Mouse (Mus musculus) T-cell, adult 2 months (primary cell): Measurements from ENCODE around the gene Ldlr.
"Not testable (repeated sequence)": the region's sequence is repeated elsewhere in the genome, so short reads cannot be mapped to it uniquely, and the experiment has no call there.

Experiments used
- DNase-seq: peaks from one replicate; pipeline ENCODE4 v3.0.0; 2022; ENCODE audit warnings: low spot score

Gene Ldlr

DNA sequence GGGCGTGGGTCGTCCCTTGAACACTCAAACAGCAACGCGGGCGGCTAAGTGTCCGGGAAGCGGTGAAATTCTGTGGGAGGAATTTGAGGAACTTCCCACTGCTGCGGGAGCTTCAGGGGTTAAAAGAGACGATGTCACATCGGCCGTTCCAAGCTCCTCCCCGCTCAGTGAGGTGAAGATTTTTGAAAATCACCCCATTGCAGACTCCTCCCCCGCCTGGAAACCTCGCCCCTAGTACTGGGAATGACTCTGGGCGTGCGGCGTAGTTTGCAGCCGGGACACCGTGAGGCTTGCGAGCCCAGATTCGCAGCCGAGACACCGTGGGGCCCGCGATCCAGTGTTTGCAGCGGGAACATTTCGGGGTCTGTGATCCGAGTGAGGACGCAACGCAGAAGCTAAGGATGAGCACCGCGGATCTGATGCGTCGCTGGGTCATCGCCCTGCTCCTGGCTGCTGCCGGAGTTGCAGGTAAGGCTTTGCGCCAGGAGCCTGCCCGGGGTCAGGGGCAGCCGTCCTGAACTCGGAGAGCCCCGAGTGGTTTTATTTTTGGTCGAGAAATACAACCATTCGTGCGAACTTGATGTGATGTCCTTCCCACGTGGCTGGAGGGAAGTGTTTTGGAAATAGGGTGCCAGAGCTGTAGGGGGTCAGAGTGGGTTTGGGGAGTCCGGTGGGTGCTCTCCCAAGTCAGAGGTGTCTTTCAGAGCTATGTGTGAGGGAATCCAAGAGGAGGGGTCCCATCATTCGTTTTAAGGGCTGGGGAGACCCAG lies at the start of gene Ldlr:
Gene Ldlr (plus strand): TSS at position 107 of the 770 bp plus-strand sequence.
- peak; percentile 60 for DNase-seq

DNA sequence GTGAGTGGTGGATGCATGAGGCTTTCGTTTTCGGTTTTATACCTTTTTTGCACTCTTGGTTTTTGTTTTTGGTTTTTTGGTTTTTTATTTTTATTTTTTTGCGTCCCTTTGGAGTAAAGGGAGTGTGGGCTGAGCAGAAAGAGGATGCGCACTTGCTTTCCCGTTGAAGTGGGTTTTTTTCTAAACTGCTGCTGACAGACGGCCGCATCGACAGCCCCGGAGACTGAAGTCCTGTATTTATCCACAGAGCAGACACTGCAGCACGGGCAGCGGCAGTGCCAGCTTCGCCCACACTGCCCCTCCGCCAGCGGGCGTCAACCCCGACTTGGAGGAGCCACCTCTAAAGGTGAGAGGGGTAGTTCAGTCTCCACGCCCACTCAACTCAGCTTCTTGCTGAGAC lies 45.6 kb upstream of the Ldlr start:
- no peak for DNase-seq

DNA sequence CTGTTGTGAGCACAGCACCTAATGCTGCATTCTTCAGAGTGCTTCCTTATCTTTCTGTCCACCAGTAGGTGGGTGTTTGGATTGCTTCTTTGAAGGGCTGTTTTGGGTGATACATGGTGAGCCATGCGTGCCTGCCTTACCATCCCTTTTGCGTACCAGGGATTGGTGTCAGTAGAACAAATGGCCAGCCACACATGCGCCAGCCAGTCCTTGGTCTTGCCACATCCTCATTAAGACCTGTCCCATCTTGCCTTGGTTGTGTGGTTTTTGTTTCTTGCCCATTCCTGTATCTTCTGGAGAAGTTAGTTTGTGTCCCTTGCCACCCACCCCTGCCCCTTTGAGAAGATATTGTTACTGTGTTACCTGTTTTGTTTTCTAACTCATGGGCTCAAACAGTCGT lies 42.8 kb upstream of the Ldlr start:
- no peak for DNase-seq

DNA sequence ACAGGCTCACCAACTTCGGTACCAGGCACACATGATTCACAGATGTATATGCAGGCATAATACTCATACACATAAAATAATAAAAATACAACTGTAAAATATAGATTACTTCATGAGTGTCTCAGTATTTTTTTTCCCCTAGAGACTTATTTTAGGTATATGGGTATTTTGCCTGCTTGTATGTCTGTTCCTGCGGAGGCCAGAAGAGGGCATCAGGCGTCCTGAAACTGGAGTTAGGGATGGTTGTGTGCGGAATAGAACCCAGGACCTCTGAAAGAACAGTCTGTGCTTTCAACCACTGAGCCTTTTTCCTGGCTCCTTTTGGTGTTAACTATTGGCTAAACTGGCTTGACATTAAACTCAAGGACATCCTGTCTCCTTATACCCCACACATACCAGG lies 40.5 kb upstream of the Ldlr start:
- DNase-seq = no peak

DNA sequence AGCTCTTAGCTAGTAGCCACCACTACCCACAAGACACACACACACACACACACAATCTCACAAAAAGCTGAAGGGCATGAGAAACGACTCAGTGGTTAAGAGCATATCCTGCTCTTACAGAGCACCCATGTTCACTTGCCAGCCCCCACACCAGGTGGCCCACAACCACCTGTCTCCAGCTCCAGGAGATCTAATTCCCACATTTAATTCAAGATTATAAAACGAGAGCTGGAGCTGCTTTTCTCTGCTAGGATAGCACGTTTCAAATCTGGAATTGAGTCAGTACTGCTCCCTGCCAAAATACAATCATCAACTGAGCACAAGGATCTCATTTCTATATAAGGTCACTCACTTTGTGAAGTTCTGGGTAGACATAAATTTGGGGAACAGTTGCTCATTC lies 39.4 kb upstream of the Ldlr start:
- no peak for DNase-seq

DNA sequence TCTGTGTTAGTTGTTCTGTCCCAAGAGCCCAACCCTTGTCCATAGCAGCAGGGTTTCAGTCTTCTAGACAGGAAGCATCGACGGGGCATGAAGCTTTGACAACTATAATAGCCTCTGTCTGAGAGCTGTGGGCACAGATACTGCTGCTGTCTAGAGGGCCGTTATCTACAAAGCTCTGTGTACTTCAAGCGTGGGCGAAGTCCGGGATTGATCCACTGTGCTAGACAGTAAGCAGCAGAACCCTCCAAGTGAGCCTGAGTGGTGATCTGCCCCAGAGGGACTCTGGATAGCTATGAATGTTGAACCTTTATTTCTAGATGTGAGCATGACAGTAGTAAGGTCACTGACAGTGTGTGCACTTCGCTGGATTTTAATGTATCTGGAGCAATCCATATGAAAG lies 34.7 kb upstream of the Ldlr start:
- no peak for DNase-seq

DNA sequence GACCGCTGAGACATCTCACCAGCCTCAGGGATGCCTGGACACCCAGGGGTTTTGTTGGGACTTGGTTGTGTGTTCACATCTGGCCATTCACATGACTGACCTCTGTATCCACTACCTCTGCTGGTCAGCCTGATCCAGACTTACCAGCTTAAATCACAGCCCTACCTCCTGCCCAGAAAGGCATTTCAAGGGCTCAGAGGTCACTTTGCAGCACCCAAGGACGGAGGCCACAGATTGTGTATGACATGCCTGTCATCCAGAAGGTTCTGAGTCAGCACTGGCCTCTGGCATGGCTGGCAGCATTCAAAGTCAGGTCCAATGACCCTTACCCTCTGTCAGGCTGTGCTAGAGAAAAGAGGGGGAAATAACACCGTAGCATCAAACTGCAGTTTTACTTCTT lies 33.3 kb upstream of the Ldlr start:
- no peak for DNase-seq

DNA sequence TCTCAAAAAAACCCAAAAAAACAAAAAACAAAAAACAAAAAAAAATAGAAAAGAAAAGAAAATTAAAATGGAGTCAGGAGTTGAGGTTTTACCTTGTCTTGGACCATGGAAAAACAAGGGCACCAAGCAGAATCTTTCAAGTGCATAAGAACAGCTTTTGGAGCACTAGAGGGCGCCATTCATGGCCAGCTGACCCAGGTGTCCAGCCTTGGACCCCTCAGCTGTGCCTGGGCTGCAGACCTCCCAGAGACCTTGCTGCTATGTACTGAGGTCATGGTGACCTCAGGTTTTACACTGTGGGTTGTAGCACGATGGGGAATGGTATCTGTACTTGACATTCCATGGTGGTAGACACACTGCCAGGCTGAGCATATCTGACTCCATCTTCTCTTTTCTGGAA lies 31.4 kb upstream of the Ldlr start:
- DNase-seq = no peak

DNA sequence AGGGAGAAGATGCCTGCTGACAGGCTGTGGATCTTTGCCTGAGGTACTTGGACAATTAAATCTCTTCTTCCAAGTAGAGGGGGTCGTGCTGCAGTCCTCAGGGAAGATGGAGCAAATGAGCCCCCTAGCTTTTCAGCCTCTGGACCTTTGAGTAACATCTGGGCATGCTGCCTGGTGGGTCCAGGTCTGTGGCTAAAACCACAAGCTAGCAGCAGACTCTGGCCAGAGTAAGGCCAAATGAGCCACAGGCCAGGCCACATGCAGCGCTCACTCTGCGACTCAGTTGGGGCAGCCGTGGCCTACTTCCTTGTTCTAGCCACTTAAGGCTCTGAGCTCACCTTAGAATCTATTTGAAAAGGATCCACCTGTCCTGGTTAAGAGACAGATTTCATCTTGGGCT lies 30.8 kb upstream of the Ldlr start:
- no peak for DNase-seq

DNA sequence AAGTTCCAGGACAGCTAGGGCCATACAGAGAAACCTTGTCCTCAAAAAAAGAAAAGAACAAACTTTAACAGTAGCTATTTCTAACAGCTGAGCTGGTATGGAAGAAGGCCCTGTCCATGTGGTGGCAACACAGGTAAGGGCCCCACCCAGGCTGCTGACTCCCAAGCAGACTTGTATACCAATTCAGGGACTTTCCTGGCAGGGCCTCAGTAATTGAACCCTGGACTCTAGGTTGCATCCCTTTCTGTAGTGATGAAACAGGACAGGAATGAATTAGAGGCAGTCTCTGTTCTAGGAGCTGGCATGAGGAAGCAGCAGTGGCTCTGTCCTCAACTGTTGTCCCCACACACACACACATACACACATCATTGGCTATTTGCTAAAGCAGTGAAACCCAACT lies 29.2 kb upstream of the Ldlr start:
- DNase-seq = no peak

DNA sequence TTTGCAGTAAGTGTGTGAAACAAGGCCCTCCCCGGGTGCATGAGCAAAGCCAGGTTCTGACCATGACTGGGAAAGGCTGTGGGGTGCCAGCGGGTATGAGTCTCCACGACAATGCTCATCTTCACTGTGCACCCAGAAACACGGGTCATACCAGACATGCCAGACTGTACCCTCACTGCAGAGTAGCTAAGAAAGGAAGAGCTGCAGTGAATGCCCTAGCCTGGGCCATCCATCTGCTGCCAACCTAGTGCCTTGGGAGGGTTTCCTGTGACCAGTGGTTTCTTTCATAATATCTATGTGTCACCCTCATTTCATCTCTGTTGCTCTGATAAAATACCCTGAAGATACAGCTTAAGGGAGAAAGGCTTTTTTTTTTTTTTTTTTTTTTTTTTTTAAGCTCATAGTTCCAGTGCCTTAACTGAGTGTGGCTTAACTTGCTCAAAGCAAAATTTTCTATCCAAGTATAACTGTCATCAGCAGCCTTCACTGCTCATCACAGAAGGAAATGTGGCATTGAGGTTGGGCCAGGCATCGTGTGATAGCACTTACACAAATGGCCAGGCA lies 28.0 kb upstream of the Ldlr start:
- no peak for DNase-seq

DNA sequence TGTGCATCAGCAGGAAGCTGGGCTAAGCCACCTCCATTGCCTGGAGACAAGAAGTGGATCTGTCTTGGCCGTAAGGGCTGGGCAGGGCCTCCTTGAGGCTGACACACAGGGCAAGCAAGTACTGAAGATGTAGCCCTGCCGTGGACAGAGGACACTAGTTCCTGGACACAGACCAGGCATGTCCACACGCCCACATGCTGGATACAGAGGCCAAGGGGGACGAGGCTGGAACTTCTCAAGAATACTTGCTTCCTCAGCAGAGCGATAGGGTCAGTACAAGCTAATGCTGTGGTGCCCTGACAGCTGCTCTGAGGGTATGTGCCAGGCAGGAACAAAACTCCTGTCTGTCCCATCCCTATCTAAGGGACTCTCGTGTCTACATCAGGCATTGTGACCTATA lies 26.2 kb upstream of the Ldlr start:
- DNase-seq = no peak

DNA sequence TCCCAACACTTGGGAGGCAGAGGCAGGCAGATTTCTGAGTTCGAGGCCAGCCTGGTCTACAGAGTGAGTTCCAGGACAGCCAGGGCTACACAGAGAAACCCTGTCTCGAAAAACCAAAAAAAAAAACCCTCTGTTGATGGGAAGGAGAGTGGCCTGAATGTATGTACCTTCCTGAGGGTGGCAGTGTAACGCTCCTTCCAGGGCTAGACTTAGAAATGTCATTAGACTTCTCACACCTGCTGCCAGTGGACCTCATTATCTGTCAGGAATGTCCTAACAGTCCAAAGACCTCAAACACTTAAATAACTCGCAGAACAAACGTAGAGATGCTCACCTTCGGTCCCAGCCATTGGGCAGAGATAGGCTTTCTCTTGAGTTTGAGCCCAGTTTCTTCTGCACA lies 24.0 kb upstream of the Ldlr start:
- not testable (repeated sequence) for DNase-seq

DNA sequence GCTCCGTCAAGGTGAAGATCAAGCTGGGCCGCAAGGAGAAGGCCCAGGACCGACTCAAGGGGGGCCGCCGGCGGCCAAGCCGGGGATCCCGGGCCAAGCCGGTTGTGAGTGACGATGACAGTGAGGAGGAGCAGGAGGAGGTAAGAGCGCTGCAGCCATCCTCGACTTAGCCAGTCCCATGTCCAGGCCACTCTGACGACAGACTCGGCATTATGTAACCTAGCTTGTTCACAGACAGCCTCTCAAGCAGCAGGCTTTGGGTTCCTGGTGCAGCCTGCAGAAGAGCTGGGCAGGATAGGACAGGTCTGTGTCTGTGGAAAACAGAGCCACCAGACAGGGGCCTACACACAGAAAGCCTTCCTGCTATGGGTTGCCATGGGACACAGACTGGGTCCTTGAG lies 22.2 kb upstream of the Ldlr start:
- DNase-seq = no peak

DNA sequence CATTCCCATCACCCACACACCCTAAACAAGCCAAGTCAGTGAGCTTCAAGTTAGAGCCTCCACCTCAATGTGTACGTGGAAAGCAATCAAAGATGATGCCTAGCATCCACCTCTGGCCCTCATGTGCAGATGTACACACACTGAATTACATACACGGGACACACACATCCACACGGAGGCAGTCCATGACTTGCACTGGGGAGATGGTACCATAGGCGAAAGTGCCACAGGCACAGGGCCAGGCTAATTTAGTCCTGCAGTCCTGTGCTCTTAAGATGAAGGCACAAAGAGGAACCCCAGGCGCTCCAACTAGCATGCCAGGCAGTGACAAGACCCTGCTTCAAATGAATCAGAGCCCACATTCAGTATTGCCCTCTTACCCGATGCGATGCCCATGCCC lies 19.8 kb upstream of the Ldlr start:
- no peak for DNase-seq

DNA sequence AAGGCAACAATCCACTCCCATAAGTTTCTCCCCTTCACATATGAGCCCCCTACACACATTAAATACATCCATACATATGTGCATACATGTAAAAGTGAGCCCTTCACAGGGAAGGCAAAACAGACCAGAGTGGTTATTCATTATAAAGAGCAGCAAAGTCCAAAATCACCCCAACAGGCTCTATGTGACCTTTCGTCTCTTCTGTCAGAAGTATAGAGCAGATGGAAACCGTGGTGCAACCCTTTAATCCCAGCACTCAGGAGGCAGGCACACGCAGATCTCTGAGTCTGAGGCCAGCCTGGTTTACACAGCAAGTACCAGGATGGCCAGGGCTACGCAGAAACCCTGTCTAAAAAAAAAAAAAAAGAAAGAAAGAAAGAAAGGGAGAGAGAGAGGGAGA lies 17.2 kb upstream of the Ldlr start:
- DNase-seq = no peak

DNA sequence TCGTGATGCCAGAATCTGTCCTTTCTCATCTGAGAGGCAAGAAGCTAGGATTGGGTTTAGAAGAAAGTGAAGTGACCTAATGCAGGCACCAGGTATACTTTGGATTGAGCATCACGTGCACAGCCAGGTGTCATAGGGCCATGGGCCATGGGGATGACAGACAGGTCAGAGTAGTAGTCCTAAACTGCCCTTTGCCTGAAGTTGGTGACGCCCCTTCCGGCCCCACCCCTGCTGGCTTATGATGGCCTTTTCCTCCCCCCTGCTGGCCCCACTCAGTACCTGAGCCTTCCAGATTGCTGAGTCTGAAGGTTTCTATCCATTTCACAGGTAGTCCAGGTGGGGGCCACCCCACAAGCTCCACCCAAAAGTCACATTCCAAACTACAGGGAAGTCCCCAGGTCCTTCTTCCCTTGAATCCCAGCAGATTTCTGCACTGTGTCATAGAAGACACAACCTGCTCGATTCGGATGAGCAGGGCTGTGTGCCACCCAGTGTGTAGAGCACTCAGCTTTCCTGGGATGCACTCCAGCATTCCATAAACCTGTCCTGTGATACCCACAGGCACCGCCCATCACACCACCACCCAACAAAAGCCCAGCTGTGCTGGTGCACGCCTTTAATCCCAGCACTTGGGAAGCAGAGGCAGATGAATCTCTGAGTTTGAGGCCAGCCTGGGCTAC lies 16.6 kb upstream of the Ldlr start:
- DNase-seq = no peak

DNA sequence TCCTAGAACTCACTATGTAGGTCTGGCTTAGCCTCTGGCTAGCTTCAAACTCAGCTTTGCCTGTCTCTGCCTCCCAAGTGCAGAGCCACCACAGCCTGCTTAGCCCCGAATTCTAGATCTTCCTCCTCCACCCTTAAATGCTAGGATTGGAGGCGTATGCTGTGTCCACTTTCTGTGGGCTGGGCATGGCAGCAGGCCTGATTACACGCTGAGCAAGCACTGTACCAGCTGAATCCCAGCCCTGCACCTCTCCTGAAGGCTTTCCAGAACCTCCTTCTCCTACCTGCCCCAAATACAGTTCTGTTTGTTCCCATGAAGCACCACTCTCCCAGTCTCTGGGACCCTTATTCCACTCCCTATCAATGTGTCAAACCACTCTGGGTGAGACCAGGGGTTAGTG lies 13.9 kb upstream of the Ldlr start:
- no peak for DNase-seq

DNA sequence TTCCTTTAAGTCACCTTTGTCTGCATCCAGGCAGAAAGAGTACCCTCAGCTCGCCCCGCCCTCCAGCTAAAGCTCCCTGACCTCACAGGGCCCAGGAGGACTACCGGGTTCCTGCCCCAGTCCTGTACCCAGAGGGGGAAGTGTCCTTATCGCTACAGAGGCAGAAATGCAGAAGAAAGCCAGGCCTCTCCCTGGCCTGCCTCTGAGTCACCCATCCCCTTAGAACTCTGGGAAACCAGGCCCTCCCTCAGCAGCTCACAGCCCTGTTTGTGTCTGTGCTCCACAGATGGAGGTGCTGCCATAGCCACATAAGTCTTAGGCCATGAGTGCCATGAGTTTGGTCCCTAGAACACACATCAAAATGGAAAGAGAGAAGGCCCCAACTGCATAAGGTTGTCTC lies 8.0 kb upstream of the Ldlr start:
- DNase-seq = no peak

DNA sequence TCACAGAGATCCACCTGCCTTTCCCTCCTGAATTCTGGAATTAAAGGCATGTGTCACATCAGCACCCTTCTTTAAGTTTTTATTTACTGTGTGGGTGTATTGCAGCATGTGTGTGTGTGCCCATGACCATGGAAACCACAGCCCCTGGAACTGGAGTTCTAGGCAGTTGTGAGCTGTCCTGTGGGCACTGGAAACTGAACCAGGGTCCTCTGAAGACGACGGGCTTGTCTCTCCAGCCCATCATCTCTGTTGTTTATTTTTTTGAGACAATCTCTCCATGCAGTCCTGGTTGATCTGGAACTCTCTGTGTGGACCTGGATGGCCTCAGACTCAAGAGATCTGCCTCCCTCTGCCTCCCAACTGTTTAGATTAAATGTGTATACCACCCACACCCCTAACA lies 6.3 kb upstream of the Ldlr start:
- DNase-seq = no peak

DNA sequence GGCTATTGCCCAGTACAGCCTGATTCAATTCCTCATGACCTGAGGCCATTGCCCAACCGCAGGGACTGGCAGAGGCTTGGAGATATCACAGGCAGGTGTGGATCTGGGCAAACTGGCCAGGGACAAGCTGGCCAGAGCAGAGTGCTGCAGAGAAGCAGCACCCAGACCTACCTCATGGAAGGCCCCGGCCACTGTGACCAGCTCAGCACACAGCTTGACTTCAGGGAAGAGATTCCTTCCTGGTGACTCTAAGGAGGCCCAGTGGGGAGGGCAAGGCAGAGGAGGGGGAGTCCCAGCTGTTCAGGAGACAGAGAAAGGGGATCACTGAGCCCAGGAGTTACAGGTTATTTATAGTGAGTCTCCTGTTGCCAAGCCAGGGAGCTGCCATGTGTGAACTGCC lies 2.2 kb upstream of the Ldlr start:
- DNase-seq = no peak

DNA sequence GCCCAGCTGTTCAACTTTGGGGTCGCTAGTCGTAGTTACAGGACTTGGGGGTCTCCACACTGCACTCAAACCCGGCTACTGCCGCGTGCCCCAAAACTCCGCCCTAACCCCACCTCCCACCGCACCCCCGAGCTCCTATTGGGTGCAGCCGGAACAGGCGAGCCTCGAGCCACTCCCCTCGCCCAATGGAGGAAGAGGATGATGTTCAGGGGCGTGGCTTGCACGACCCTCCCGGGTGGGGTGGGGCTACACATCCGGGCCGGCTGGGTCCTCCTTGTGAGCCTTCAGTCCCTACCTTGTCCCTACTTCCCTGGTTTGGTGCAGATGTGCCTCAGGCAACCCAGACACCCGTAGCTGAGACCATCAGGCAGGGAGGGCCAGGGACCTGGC lies 859 bp downstream of the Ldlr start:
- peak; percentile 88 for DNase-seq

DNA sequence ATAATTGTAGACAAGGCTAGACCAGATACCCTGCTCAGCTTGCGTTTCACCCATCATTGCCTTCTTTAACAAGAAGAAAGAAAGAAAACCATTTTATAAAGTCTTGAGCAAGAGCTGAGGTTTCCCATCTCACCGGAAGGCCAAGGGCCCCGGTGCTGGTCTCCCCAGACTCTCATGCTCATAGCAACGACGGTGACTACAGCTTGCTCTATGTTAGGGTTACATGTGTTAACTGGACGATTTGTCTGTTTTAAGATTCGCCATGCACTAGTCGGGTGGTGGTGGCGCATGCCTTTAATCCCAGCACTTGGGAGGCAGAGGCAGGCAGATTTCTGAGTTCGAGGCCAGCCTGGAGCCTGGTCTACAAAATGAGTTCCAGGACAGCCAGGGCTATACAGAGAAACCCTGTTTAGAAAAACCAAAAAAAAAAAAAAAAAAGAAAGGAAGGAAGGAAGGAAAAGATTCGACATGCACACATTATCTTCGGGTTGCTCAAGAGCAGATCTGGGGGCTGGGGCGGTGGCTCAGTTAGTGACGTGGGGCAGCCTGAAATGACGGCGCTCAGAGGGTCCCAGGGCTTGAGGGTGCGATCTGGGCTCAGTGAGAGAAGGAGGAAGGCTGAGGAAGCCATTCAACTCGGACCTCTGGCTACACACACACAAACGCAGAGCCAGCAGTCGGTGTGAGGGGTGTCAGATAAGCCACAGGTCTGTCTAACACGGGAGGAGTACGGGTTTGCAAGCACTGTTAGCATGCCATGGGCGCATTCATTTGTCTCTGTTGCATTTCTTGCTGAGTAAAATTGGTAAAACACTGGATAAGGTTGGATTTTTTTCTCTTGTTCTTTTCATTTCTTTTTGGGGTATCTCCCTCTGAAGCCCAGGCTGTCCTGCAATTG lies 2.2 kb downstream of the Ldlr start:
- no peak for DNase-seq
